Mouse (Mus musculus): ENCODE measurements around the gene Igf1r.

- TF ChIP-seq GATA1 (IDR thresholded peaks at IDR 0.05; ENCODE audit: low read length) (no peak), TAL1 (IDR thresholded peaks at IDR 0.05; ENCODE audit: low read length) (no peak)
These were observed 118.4 kb downstream of the Igf1r start for GRCm38 (mm10) chr7:68071050-68071449.
